Mouse (Mus musculus): Measurements from ENCODE around the gene D630045J12Rik. TPM values are rescaled to one million over a fixed set of nuclear protein-coding genes. Genes with fewer than 3 reads are reported as not detected.

The D630045J12Rik gene
- polyA plus RNA-seq, 1 experiment from 2014 or later = 0.13 TPM

DNA sequence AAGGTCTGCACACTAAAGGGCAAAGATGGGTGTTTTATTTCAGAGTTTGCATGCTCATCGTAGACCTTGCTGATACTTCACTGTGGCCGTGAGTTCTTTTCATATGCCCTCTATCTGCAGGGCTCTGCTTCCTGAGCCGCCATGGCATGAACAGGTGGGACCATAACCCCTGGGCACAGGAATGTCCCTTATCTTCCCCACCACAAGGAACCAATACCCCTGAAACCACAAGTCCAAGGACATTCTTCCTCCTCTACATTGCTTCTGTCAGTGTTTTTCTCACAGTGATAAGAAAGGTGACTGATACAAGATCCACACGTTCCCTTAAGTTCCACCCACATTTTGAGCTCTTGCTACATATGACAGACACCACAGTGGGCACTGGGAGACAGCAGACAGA, 3.0 kb upstream of the D630045J12Rik start:
- Histone ChIP-seq H3K9me3 (ENCODE audit: low read length) (no peaks in the 10 kb centered on the region), H3K9ac (replicated peaks) (no peak overlapping the region), H3K27ac (ENCODE audit: low read depth) (no peak overlapping the region), H3K4me2 (ENCODE audit: low read depth, low read length) (no peak overlapping the region), H3K4me3 (ENCODE audit: low read depth, low read length) (no peak overlapping the region), H3K27me3 (ENCODE audit: insufficient read depth, low read length) (peaks cover 8% of the 10 kb centered on the region), H3K4me1 (ENCODE audit: insufficient read depth) (0 out of 2 replicates have a peak, but pooled peaks cover 3% of the 10 kb centered on the region), H3K36me3 (replicated peaks; ENCODE audit: insufficient read depth, low read length) (no peaks in the 10 kb centered on the region)
- ATAC-seq = no peak
- DNase-seq = no peak
- TF ChIP-seq EP300 (IDR thresholded peaks at IDR 0.05; ENCODE audit: low read depth) (no peak), CTCF (IDR thresholded peaks at IDR 0.05; ENCODE audit: low read depth) (no peak)
- 50% methylated on average over 4 of the region's 4 CpGs for WGBS (ENCODE audit: insufficient replicate concordance)

- H3K9me3 ChIP-seq (ENCODE audit: low read length) = no peaks in the 10 kb centered on the region
- 0 out of 2 replicates have a peak, but pooled peaks cover 3% of the 10 kb centered on the region for H3K4me1 ChIP-seq (ENCODE audit: insufficient read depth)
- no peak overlapping the region for H3K9ac ChIP-seq (replicated peaks)
- no peaks in the 10 kb centered on the region for H3K36me3 ChIP-seq (replicated peaks; ENCODE audit: insufficient read depth, low read length)
- DNase-seq (no peak), ATAC-seq (no peak)
- no peak overlapping the region for H3K4me2 ChIP-seq (ENCODE audit: low read depth, low read length)
- TF ChIP-seq EP300 (IDR thresholded peaks at IDR 0.05; ENCODE audit: low read depth) (no peak), CTCF (IDR thresholded peaks at IDR 0.05; ENCODE audit: low read depth) (no peak)
- no peak overlapping the region for H3K4me3 ChIP-seq (ENCODE audit: low read depth, low read length)
- WGBS (ENCODE audit: insufficient replicate concordance) = 72% methylated on average over 2 of the region's 2 CpGs
- peaks cover 8% of the 10 kb centered on the region for H3K27me3 ChIP-seq (ENCODE audit: insufficient read depth, low read length)
- no peak overlapping the region for H3K27ac ChIP-seq (ENCODE audit: low read depth)
These were observed 2.0 kb upstream of the D630045J12Rik start for GRCm38 (mm10) chr6:38255794-38256193.

DNA sequence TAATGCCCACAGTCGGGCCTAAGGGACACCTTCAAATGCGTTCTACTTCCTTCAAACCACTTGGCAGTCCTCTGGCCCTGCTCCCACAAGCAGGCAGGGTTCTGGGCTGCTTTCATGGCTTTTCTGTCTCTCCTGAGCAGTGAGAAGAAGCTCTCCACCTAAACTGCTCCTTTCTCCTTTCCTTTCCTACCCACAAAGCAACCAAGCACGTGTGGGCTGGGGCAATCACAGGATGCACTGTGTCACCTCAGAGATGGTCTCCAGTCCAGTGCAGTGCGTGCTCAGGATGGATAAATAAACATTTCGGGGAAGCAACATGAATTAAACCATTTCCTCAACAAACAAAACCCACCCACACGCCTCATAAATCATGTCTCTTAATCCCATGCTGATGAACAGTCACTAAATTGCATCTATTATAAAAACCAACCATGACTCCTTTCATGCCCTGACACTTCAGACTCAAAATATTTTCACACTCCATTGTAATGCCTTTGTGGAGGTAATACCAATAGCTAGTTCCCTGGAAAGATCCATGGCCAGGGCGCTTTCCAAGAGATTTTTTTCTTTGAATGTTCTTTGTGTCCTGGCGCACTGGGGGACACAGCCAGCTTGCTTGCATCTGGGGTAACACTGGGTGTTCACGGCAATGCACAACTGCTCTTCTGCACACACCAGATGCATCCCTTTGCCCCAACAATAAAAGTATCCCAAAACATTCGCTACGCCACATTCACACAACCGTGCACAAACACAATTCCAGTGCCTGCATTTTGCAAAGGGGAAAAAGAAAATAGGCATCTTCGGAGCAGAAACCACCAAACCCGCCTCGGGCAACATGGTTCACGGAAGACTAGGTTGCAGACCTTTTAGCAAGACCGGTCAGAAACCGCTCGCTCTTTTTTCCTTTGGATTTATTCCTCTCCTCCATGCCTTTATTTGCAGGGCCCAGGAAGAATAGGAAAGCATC, 758 bp downstream of the D630045J12Rik start:
- TF ChIP-seq CTCF (IDR thresholded peaks at IDR 0.05; ENCODE audit: low read depth) (no peak), EP300 (IDR thresholded peaks at IDR 0.05; ENCODE audit: low read depth) (no peak)
- Histone ChIP-seq H3K27me3 (ENCODE audit: insufficient read depth, low read length) (peaks cover 8% of the 10 kb centered on the region), H3K9me3 (ENCODE audit: low read length) (no peaks in the 10 kb centered on the region), H3K4me3 (ENCODE audit: low read depth, low read length) (peak overlapping the region; percentile 58), H3K9ac (replicated peaks) (peak overlapping the region; percentile 59), H3K4me1 (ENCODE audit: insufficient read depth) (0 out of 2 replicates have a peak, but pooled peaks cover 3% of the 10 kb centered on the region), H3K36me3 (replicated peaks; ENCODE audit: insufficient read depth, low read length) (no peaks in the 10 kb centered on the region), H3K4me2 (ENCODE audit: low read depth, low read length) (peak overlapping the region; percentile 97), H3K27ac (ENCODE audit: low read depth) (no peak overlapping the region)
- 18% methylated on average over 19 of the region's 19 CpGs for WGBS (ENCODE audit: insufficient replicate concordance)
- ATAC-seq (no peak), DNase-seq (no peak)

GRCm38 (mm10) chr6:38252139-38252538, 1.7 kb downstream of the D630045J12Rik start:
- TF ChIP-seq EP300 (IDR thresholded peaks at IDR 0.05; ENCODE audit: low read depth) (no peak), CTCF (IDR thresholded peaks at IDR 0.05; ENCODE audit: low read depth) (no peak)
- WGBS (ENCODE audit: insufficient replicate concordance) = 84% methylated on average over 10 of the region's 10 CpGs
- Histone ChIP-seq H3K4me2 (ENCODE audit: low read depth, low read length) (no peak overlapping the region), H3K4me1 (ENCODE audit: insufficient read depth) (0 out of 2 replicates have a peak, but pooled peaks cover 3% of the 10 kb centered on the region), H3K9ac (replicated peaks) (no peak overlapping the region), H3K4me3 (ENCODE audit: low read depth, low read length) (no peak overlapping the region), H3K9me3 (ENCODE audit: low read length) (no peaks in the 10 kb centered on the region), H3K27ac (ENCODE audit: low read depth) (no peak overlapping the region), H3K36me3 (replicated peaks; ENCODE audit: insufficient read depth, low read length) (no peaks in the 10 kb centered on the region), H3K27me3 (ENCODE audit: insufficient read depth, low read length) (peaks cover 8% of the 10 kb centered on the region)
- ATAC-seq = no peak
- no peak for DNase-seq

DNA sequence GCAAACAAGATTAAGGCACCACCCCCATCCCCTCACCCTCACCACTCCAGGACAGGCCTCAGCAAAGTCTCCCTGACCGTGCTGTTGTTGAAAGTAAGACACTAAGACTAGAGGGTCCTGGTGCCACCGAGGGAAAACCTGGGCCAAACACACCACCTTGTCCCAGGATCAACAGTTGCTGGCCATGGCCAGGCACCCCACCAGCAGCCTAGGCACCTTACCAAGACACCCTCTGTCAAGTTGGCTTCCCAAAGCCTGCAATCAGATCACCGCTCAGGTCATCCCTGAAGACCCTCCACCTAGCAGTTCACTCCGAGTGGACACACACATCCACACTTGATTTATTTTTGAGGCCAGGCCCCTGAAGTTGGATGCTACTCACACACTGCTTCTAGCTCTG, 2.3 kb downstream of the D630045J12Rik start:
- Histone ChIP-seq H3K4me3 (ENCODE audit: low read depth, low read length) (no peak overlapping the region), H3K9me3 (ENCODE audit: low read length) (no peaks in the 10 kb centered on the region), H3K36me3 (replicated peaks; ENCODE audit: insufficient read depth, low read length) (no peaks in the 10 kb centered on the region), H3K27ac (ENCODE audit: low read depth) (no peak overlapping the region), H3K4me1 (ENCODE audit: insufficient read depth) (0 out of 2 replicates have a peak, but pooled peaks cover 3% of the 10 kb centered on the region), H3K9ac (replicated peaks) (no peak overlapping the region), H3K27me3 (ENCODE audit: insufficient read depth, low read length) (peaks cover 8% of the 10 kb centered on the region), H3K4me2 (ENCODE audit: low read depth, low read length) (no peak overlapping the region)
- DNase-seq = no peak
- TF ChIP-seq CTCF (IDR thresholded peaks at IDR 0.05; ENCODE audit: low read depth) (no peak), EP300 (IDR thresholded peaks at IDR 0.05; ENCODE audit: low read depth) (no peak)
- WGBS (ENCODE audit: insufficient replicate concordance) = 65% methylated on average over 4 of the region's 4 CpGs
- ATAC-seq = no peak

GRCm38 (mm10) chr6:38247362-38247761, 6.4 kb downstream of the D630045J12Rik start:
- H3K27ac ChIP-seq (ENCODE audit: low read depth) = no peak overlapping the region
- H3K36me3 ChIP-seq (replicated peaks; ENCODE audit: insufficient read depth, low read length) = no peaks in the 10 kb centered on the region
- ATAC-seq = no peak
- H3K27me3 ChIP-seq (ENCODE audit: insufficient read depth, low read length) = no peaks in the 10 kb centered on the region
- H3K4me1 ChIP-seq (ENCODE audit: insufficient read depth) = peaks cover 6% of the 10 kb centered on the region; the same call in 1 of the 2 replicates
- no peaks in the 10 kb centered on the region for H3K9me3 ChIP-seq (ENCODE audit: low read length)
- H3K4me3 ChIP-seq (ENCODE audit: low read depth, low read length) = no peak overlapping the region
- DNase-seq = no peak
- WGBS (ENCODE audit: insufficient replicate concordance) = 86% methylated on average over 4 of the region's 4 CpGs
- H3K9ac ChIP-seq (replicated peaks) = no peak overlapping the region
- TF ChIP-seq EP300 (IDR thresholded peaks at IDR 0.05; ENCODE audit: low read depth) (no peak), CTCF (IDR thresholded peaks at IDR 0.05; ENCODE audit: low read depth) (no peak)
- H3K4me2 ChIP-seq (ENCODE audit: low read depth, low read length) = no peak overlapping the region
